Comparison of ENCODE assay signal across 8 mouse cellular contexts in genomic region chrX:38455890-38456634, GRCm38 (mm10). TPM values are rescaled to one million over a fixed set of nuclear protein-coding genes. Genes with fewer than 3 reads are reported as not detected.
DNase-seq lines count a peak whose midpoint lies in the region; ATAC-seq and TF ChIP-seq lines count a peak whose summit lies in the region.

TSS of gene Lamp2 (minus strand) at chrX:38456454.

- peak within 1 kb of the TSS; percentile 87 for H3ac ChIP-seq in C2C12 (ENCODE audit: control insufficient read depth, insufficient read length, low read depth)
- peak within 1 kb of the TSS; percentile 55 for H3ac ChIP-seq in myocyte (ENCODE audit: control insufficient read depth, insufficient read length)

- peaks cover 12% of the 10 kb centered on the region for H3K36me3 ChIP-seq in C2C12 (ENCODE audit: control insufficient read depth, insufficient read depth)
- peaks cover 4% of the 10 kb centered on the region for H3K36me3 ChIP-seq in erythroblast, embryonic 14.5 days (ENCODE audit: control insufficient read depth)
- H3K36me3 ChIP-seq in heart, embryonic 11.5 days (ENCODE audit: control insufficient read depth, insufficient read depth, low read length): 0 out of 2 replicates have a peak, but pooled peaks cover 5% of the 10 kb centered on the region
- H3K36me3 ChIP-seq in kidney, embryonic 16.5 days (ENCODE audit: insufficient read depth, low read length): peaks cover 1% of the 10 kb centered on the region; the same call in 1 of the 2 replicates
- peaks cover 10% of the 10 kb centered on the region for H3K36me3 ChIP-seq in liver, adult 2 months (ENCODE audit: control insufficient read depth, insufficient read depth, low read length)
- no peaks in the 10 kb centered on the region for H3K36me3 ChIP-seq in myocyte (ENCODE audit: control insufficient read depth, insufficient read depth)
- no peaks in the 10 kb centered on the region for H3K36me3 ChIP-seq in splenic B cell, adult 2 months (ENCODE audit: control insufficient read depth, insufficient read depth, low read length, poor library complexity, severe bottlenecking)

- H3K79me3 ChIP-seq in C2C12 (ENCODE audit: low read depth): peaks cover 20% of the 10 kb centered on the region

- peak within 1 kb of the TSS; percentile 87 for H3K27ac ChIP-seq in heart, embryonic 11.5 days (ENCODE audit: low read depth, low read length)
- peak within 1 kb of the TSS; percentile 81 for H3K27ac ChIP-seq in kidney, embryonic 16.5 days (ENCODE audit: low read length)
- peak within 1 kb of the TSS; percentile 99 for H3K27ac ChIP-seq in liver, adult 2 months (replicated peaks; ENCODE audit: insufficient read depth, low read depth, low read length)

- H3K9me3 ChIP-seq in erythroblast, embryonic 14.5 days (ENCODE audit: control insufficient read depth, low read length): no peaks in the 10 kb centered on the region
- H3K9me3 ChIP-seq in heart, embryonic 11.5 days (replicated peaks; ENCODE audit: control insufficient read depth, low read length): no peaks in the 10 kb centered on the region
- no peaks in the 10 kb centered on the region for H3K9me3 ChIP-seq in kidney, embryonic 16.5 days (ENCODE audit: low read length)

- H3K79me2 ChIP-seq in C2C12 (ENCODE audit: control insufficient read depth, insufficient read depth) (peaks cover 33% of the 10 kb centered on the region), myocyte (ENCODE audit: control insufficient read depth, insufficient read depth) (peaks cover 26% of the 10 kb centered on the region)
- H3K79me2 ChIP-seq in liver, adult 2 months (ENCODE audit: control insufficient read depth, insufficient read depth, low read length): peaks cover 2% of the 10 kb centered on the region; the same call in 1 of the 2 replicates

- peak; percentile 23; the same call in 1 of the 2 replicates for TF ChIP-seq POLR2A in brain, embryonic 14.5 days (IDR thresholded peaks at IDR 0.05; ENCODE audit: borderline replicate concordance, extremely low read depth, insufficient read depth, insufficient read length, poor library complexity, severe bottlenecking)
- peak; percentile 95 for TF ChIP-seq POLR2A in liver, adult 2 months (IDR thresholded peaks at IDR 0.05; ENCODE audit: extremely low read depth, insufficient read depth, low read length)
- TF ChIP-seq POLR2A in myocyte (IDR thresholded peaks at IDR 0.05; ENCODE audit: insufficient read length, low read depth): peak; percentile 94

- peak within 1 kb of the TSS; percentile 61 for H3K4me2 ChIP-seq in heart, embryonic 11.5 days
- peak within 1 kb of the TSS; percentile 54 for H3K4me2 ChIP-seq in kidney, embryonic 16.5 days (replicated peaks; ENCODE audit: low read depth, low read length)
- H3K4me2 ChIP-seq in myocyte (ENCODE audit: low read depth): peak within 1 kb of the TSS; percentile 77

- H3K27me3 ChIP-seq in C2C12 (ENCODE audit: control insufficient read depth, insufficient read depth, insufficient read length): no peaks in the 10 kb centered on the region
- no peaks in the 10 kb centered on the region for H3K27me3 ChIP-seq in erythroblast, embryonic 14.5 days (ENCODE audit: control insufficient read depth)
- no peaks in the 10 kb centered on the region for H3K27me3 ChIP-seq in heart, embryonic 11.5 days (ENCODE audit: control insufficient read depth, insufficient read depth, low read length)
- no peaks in the 10 kb centered on the region for H3K27me3 ChIP-seq in kidney, embryonic 16.5 days (ENCODE audit: insufficient read depth, low read length)
- H3K27me3 ChIP-seq in liver, adult 2 months (ENCODE audit: control insufficient read depth, insufficient read depth, low read length): no peaks in the 10 kb centered on the region
- no peaks in the 10 kb centered on the region for H3K27me3 ChIP-seq in myocyte (ENCODE audit: control insufficient read depth, insufficient read depth, insufficient read length)
- no peaks in the 10 kb centered on the region for H3K27me3 ChIP-seq in splenic B cell, adult 2 months (ENCODE audit: control insufficient read depth, insufficient read depth, low read length, poor library complexity, severe bottlenecking)

- 15% methylated on average over 47 of the region's 47 CpGs for WGBS in heart, embryonic 11.5 days (ENCODE audit: insufficient replicate concordance)
- WGBS in kidney, embryonic 16.5 days: 17% methylated on average over 45 of the region's 47 CpGs
- under 1% methylated on average over 47 of the region's 47 CpGs for WGBS in liver, adult 2 months

- peak; percentile 94 for ATAC-seq in heart, embryonic 11.5 days (replicated peaks; ENCODE audit: insufficient number of reproducible peaks, low FRiP score, low TSS enrichment)
- ATAC-seq in kidney, embryonic 16.5 days (ENCODE audit: low FRiP score, low TSS enrichment): peak; percentile 97

- TF ChIP-seq CTCF in C2C12 (IDR thresholded peaks at IDR 0.05; ENCODE audit: control insufficient read depth, insufficient read depth, insufficient read length): no peak
- no peak for TF ChIP-seq CTCF in brain, embryonic 14.5 days (IDR thresholded peaks at IDR 0.05; ENCODE audit: borderline replicate concordance, extremely low read depth, insufficient read depth, insufficient read length)
- no peak for TF ChIP-seq CTCF in liver, adult 2 months (IDR thresholded peaks at IDR 0.05; ENCODE audit: low read depth, low read length)

- DNase-seq in brain, embryonic 14.5 days (ENCODE audit: low read depth): peak; percentile 96
- peak; percentile 79 for DNase-seq in liver, adult 2 months (ENCODE audit: extremely low read depth, low read depth, low spot score)
- DNase-seq in splenic B cell, adult 2 months (ENCODE audit: low read depth, low spot score): peak; percentile 89

- H3K9ac ChIP-seq in heart, embryonic 11.5 days (ENCODE audit: low read depth, low read length): peak within 1 kb of the TSS; percentile 76
- peak within 1 kb of the TSS; percentile 78 for H3K9ac ChIP-seq in kidney, embryonic 16.5 days (replicated peaks; ENCODE audit: low read length)
- peak within 1 kb of the TSS; percentile 97 for H3K9ac ChIP-seq in liver, adult 2 months (ENCODE audit: low read depth, low read length)

- peaks cover 3% of the 10 kb centered on the region for H3K4me1 ChIP-seq in erythroblast, embryonic 14.5 days (ENCODE audit: control insufficient read depth)
- H3K4me1 ChIP-seq in heart, embryonic 11.5 days (ENCODE audit: control insufficient read depth, insufficient read depth, low read length): no peaks in the 10 kb centered on the region
- H3K4me1 ChIP-seq in kidney, embryonic 16.5 days (ENCODE audit: insufficient read depth, low read length): no peaks in the 10 kb centered on the region
- peaks cover 21% of the 10 kb centered on the region for H3K4me1 ChIP-seq in liver, adult 2 months (ENCODE audit: control insufficient read depth, insufficient read depth, low read length)

- H3K4me3 ChIP-seq in C2C12 (ENCODE audit: insufficient read depth, poor library complexity, severe bottlenecking): peak within 1 kb of the TSS; percentile 48
- peak within 1 kb of the TSS; percentile 82 for H3K4me3 ChIP-seq in erythroblast, embryonic 14.5 days (replicated peaks)
- peak within 1 kb of the TSS; percentile 64 for H3K4me3 ChIP-seq in heart, embryonic 11.5 days (ENCODE audit: low read depth, low read length)
- peak within 1 kb of the TSS; percentile 66 for H3K4me3 ChIP-seq in kidney, embryonic 16.5 days (ENCODE audit: low read length)
- peak within 1 kb of the TSS; percentile 85 for H3K4me3 ChIP-seq in liver, adult 2 months (ENCODE audit: insufficient read depth, low read depth, low read length)
- peak within 1 kb of the TSS; percentile 72 for H3K4me3 ChIP-seq in myocyte

TF ChIP-seq in C2C12, 6 proteins besides CTCF, POLR2A, EP300 and RAD21:
- TF ChIP-seq CEBPB (IDR thresholded peaks at IDR 0.05; ENCODE audit: low read depth): no peak

TF ChIP-seq in myocyte, 11 proteins besides CTCF, POLR2A, EP300 and RAD21:
- peak; percentile 94 for TF ChIP-seq POLR2AphosphoS2 (IDR thresholded peaks at IDR 0.05; ENCODE audit: insufficient read length, low read depth)
- TF ChIP-seq TCF3 (IDR thresholded peaks at IDR 0.05; ENCODE audit: insufficient read length, low read depth): no peak
- TF ChIP-seq CEBPB (IDR thresholded peaks at IDR 0.05; ENCODE audit: insufficient read depth, poor library complexity, severe bottlenecking): no peak

RNA-seq across cellular contexts. Expression of gene Lamp2, which starts in this region (rescaled TPM):
- 50.8 TPM for polyA plus RNA-seq in C2C12 (2012; fragmentation: generic; extraction: Trizol)
- polyA plus RNA-seq in brain, embryonic 14.5 days (2012; rRNA removed): 40.6 and 49.5 TPM in 2 replicates
- 0.10 and 0.18 TPM in 2 replicates for polyA plus RNA-seq in erythroblast, embryonic 14.5 days (2012)
- 137 and 160 TPM in 2 replicates for polyA plus RNA-seq in heart, embryonic 11.5 days (2014; fragmentation: Nextera tagmentation; extraction: Ambion mirVana)
- 187 and 188 TPM in 2 replicates for polyA plus RNA-seq in kidney, embryonic 16.5 days (2015; fragmentation: Nextera tagmentation; extraction: Ambion mirVana)
- total RNA-seq in liver, adult 2 months (2014; rRNA removed): 414 and 458 TPM in 2 replicates
- polyA plus RNA-seq in liver, adult 2 months (2012; rRNA removed): 203 and 230 TPM in 2 replicates
- 74.5 TPM for polyA plus RNA-seq in myocyte (2012; fragmentation: generic; extraction: Trizol)

Comparison
In these comparisons a context has a peak if more than half of its experiments do, and no peak if none do; other contexts are left out.
1. Peak in every context shown above with its lines: DNase-seq, ATAC-seq, H3K4me3 ChIP-seq and H3K27ac ChIP-seq.
2. RNA of gene Lamp2 (polyA plus RNA-seq): 203 to 230 TPM in liver, adult 2 months, 187 to 188 TPM in kidney, embryonic 16.5 days, 137 to 160 TPM in heart, embryonic 11.5 days, 74.5 TPM in myocyte (single experiment), 50.8 TPM in C2C12 (single experiment) and 40.6 to 49.5 TPM in brain, embryonic 14.5 days; 0.10 to 0.18 TPM in erythroblast, embryonic 14.5 days; every median in the first group is over 10 times any median in the second.
3. POLR2A ChIP-seq: peak in every context shown above with its lines; median percentile 95 in liver, adult 2 months; 94 in myocyte; 23 in brain, embryonic 14.5 days.